Mouse (Mus musculus) erythroid progenitor cell, adult 5-6 weeks (primary cell): ENCODE results near the gene Med29. TPM values are rescaled to one million over a fixed set of nuclear protein-coding genes. Genes with fewer than 3 reads are reported as not detected.

Experiments
- total RNA-seq, 2 experiments: library from RNA; stranded (forward) in 1 of 2; stranded (reverse) in 1 of 2; fragments of 150-400 nt in 1 of 2; fragments of 186-747, 209-891 nt in 1 of 2; gene quantifications; 2 replicates each; pipeline versions ENCODE4 v1.2.3 to v1.2.4; 2015 to 2017; ENCODE audit warnings: low replicate concordance in 2 of 2

Med29 gene
- total RNA-seq, 2 experiments from 2014 or later: 0.84 to 4.4 TPM

Other genes starting within 250 kb of the Med29 start
- 18.4 and 40.4 TPM in 2 replicates for gene Fbl, start 223.0 kb downstream of the Med29 start, total RNA-seq (2015; ENCODE audit: low replicate concordance)
- 15.7 and 17.5 TPM in 2 replicates for gene Fbl, start 223.0 kb downstream of the Med29 start, total RNA-seq (2017; ENCODE audit: low replicate concordance)
- gene Dyrk1b, start 213.2 kb downstream of the Med29 start, total RNA-seq (2015; ENCODE audit: low replicate concordance): 7.5 and 10.1 TPM in 2 replicates
- 8.4 and 12.5 TPM in 2 replicates for gene Dyrk1b, start 213.2 kb downstream of the Med29 start, total RNA-seq (2017; ENCODE audit: low replicate concordance)
- gene Eid2, start 124.8 kb downstream of the Med29 start, total RNA-seq (2015; ENCODE audit: low replicate concordance): 10.1 TPM in 1 of 2 replicates, not detected in the other
- gene Eid2, start 124.8 kb downstream of the Med29 start, total RNA-seq (2017; ENCODE audit: low replicate concordance): 3.3 TPM in 1 of 2 replicates, not detected in the other
- 5.4 TPM in 1 of 2 replicates, not detected in the other for gene Eid2b, start 115.0 kb downstream of the Med29 start, total RNA-seq (2015; ENCODE audit: low replicate concordance)
- gene Eid2b, start 115.0 kb downstream of the Med29 start, total RNA-seq (2017; ENCODE audit: low replicate concordance): 2.1 TPM in 1 of 2 replicates, not detected in the other
- not detected in 2 replicates for gene Selenov, start 101.5 kb downstream of the Med29 start, total RNA-seq (2015; ENCODE audit: low replicate concordance)
- gene Selenov, start 101.5 kb downstream of the Med29 start, total RNA-seq (2017; ENCODE audit: low replicate concordance): not detected in 2 replicates
- gene Dll3, start 90.5 kb downstream of the Med29 start, total RNA-seq (2015; ENCODE audit: low replicate concordance): not detected in 2 replicates
- gene Dll3, start 90.5 kb downstream of the Med29 start, total RNA-seq (2017; ENCODE audit: low replicate concordance): not detected in 2 replicates
- 15.9 and 16.3 TPM in 2 replicates for gene Timm50, start 80.6 kb downstream of the Med29 start, total RNA-seq (2015; ENCODE audit: low replicate concordance)
- gene Timm50, start 80.6 kb downstream of the Med29 start, total RNA-seq (2017; ENCODE audit: low replicate concordance): 7.8 and 12.7 TPM in 2 replicates
- gene Supt5, start 54.0 kb downstream of the Med29 start, total RNA-seq (2015; ENCODE audit: low replicate concordance): 33.5 and 37.8 TPM in 2 replicates
- 34.3 and 43.0 TPM in 2 replicates for gene Supt5, start 54.0 kb downstream of the Med29 start, total RNA-seq (2017; ENCODE audit: low replicate concordance)
- 892 and 1,114 TPM in 2 replicates for gene Rps16, start 42.1 kb downstream of the Med29 start, total RNA-seq (2015; ENCODE audit: low replicate concordance)
- 132 and 239 TPM in 2 replicates for gene Rps16, start 42.1 kb downstream of the Med29 start, total RNA-seq (2017; ENCODE audit: low replicate concordance)
- gene Plekhg2, start 20.1 kb downstream of the Med29 start, total RNA-seq (2015; ENCODE audit: low replicate concordance): 2.1 and 5.8 TPM in 2 replicates
- gene Plekhg2, start 20.1 kb downstream of the Med29 start, total RNA-seq (2017; ENCODE audit: low replicate concordance): 1.0 and 3.1 TPM in 2 replicates
- 39.8 and 50.5 TPM in 2 replicates for gene Zfp36, start 12.5 kb downstream of the Med29 start, total RNA-seq (2015; ENCODE audit: low replicate concordance)
- 3.9 and 6.4 TPM in 2 replicates for gene Zfp36, start 12.5 kb downstream of the Med29 start, total RNA-seq (2017; ENCODE audit: low replicate concordance)
- gene Paf1, start 243 bp upstream of the Med29 start, total RNA-seq (2015; ENCODE audit: low replicate concordance): 21.4 and 56.6 TPM in 2 replicates
- 32.5 and 42.5 TPM in 2 replicates for gene Paf1, start 243 bp upstream of the Med29 start, total RNA-seq (2017; ENCODE audit: low replicate concordance)
- 79.3 and 117 TPM in 2 replicates for gene Gmfg, start 44.7 kb upstream of the Med29 start, total RNA-seq (2015; ENCODE audit: low replicate concordance)
- gene Gmfg, start 44.7 kb upstream of the Med29 start, total RNA-seq (2017; ENCODE audit: low replicate concordance): 55.6 and 119 TPM in 2 replicates
- gene Lrfn1, start 59.3 kb upstream of the Med29 start, total RNA-seq (2015; ENCODE audit: low replicate concordance): 0.84 TPM in 1 of 2 replicates, not detected in the other
- gene Lrfn1, start 59.3 kb upstream of the Med29 start, total RNA-seq (2017; ENCODE audit: low replicate concordance): not detected in 2 replicates
- gene Ifnl2, start 117.7 kb upstream of the Med29 start, total RNA-seq (2015; ENCODE audit: low replicate concordance): not detected in 2 replicates
- not detected in 2 replicates for gene Ifnl2, start 117.7 kb upstream of the Med29 start, total RNA-seq (2017; ENCODE audit: low replicate concordance)
- gene Ifnl3, start 130.1 kb upstream of the Med29 start, total RNA-seq (2015; ENCODE audit: low replicate concordance): not detected in 2 replicates
- gene Ifnl3, start 130.1 kb upstream of the Med29 start, total RNA-seq (2017; ENCODE audit: low replicate concordance): not detected in 2 replicates
- gene Sycn, start 148.2 kb upstream of the Med29 start, total RNA-seq (2015; ENCODE audit: low replicate concordance): not detected in 2 replicates
- not detected in 2 replicates for gene Sycn, start 148.2 kb upstream of the Med29 start, total RNA-seq (2017; ENCODE audit: low replicate concordance)
- gene Nccrp1, start 154.5 kb upstream of the Med29 start, total RNA-seq (2015; ENCODE audit: low replicate concordance): not detected in 2 replicates
- not detected in 2 replicates for gene Nccrp1, start 154.5 kb upstream of the Med29 start, total RNA-seq (2017; ENCODE audit: low replicate concordance)
- 15.9 and 29.6 TPM in 2 replicates for gene Samd4b, start 205.4 kb upstream of the Med29 start, total RNA-seq (2015; ENCODE audit: low replicate concordance)
- 8.0 and 20.2 TPM in 2 replicates for gene Samd4b, start 205.4 kb upstream of the Med29 start, total RNA-seq (2017; ENCODE audit: low replicate concordance)
- gene Pak4, start 205.5 kb upstream of the Med29 start, total RNA-seq (2015; ENCODE audit: low replicate concordance): 7.6 and 9.6 TPM in 2 replicates
- gene Pak4, start 205.5 kb upstream of the Med29 start, total RNA-seq (2017; ENCODE audit: low replicate concordance): 2.1 and 5.9 TPM in 2 replicates
- not detected in 2 replicates for gene Acp7, start 238.6 kb upstream of the Med29 start, total RNA-seq (2015; ENCODE audit: low replicate concordance)
- gene Acp7, start 238.6 kb upstream of the Med29 start, total RNA-seq (2017; ENCODE audit: low replicate concordance): not detected in 2 replicates